Mouse (Mus musculus): ENCODE data around the gene Chchd10. TPM values are rescaled to one million over a fixed set of nuclear protein-coding genes. Genes with fewer than 3 reads are reported as not detected.

Gene Chchd10
- total RNA-seq, 1 experiment from 2014 or later, result 66.8 TPM

GRCm38 (mm10) chr10:75944066-75944772, 11.3 kb downstream of the Chchd10 start:
- no peak for ATAC-seq (ENCODE audit: extremely low read depth, insufficient number of reproducible peaks, low FRiP score, poor library complexity, severe bottlenecking)

- ATAC-seq (ENCODE audit: extremely low read depth, insufficient number of reproducible peaks, low FRiP score, poor library complexity, severe bottlenecking), result no peak
These were observed 12.3 kb downstream of the Chchd10 start for GRCm38 (mm10) chr10:75945213-75945612.

GRCm38 (mm10) chr10:75945896-75946295, 13.0 kb downstream of the Chchd10 start:
- ATAC-seq (ENCODE audit: extremely low read depth, insufficient number of reproducible peaks, low FRiP score, poor library complexity, severe bottlenecking), result no peak

- peak; percentile 51; the same call in 1 of the 2 replicates for ATAC-seq (ENCODE audit: extremely low read depth, insufficient number of reproducible peaks, low FRiP score, poor library complexity, severe bottlenecking)
These were observed 15.1 kb downstream of the Chchd10 start for GRCm38 (mm10) chr10:75948079-75948478.

- ATAC-seq (ENCODE audit: extremely low read depth, insufficient number of reproducible peaks, low FRiP score, poor library complexity, severe bottlenecking), result peak; percentile 74
These were observed 16.4 kb downstream of the Chchd10 start for GRCm38 (mm10) chr10:75949053-75950045.

GRCm38 (mm10) chr10:75950791-75951210, 17.9 kb downstream of the Chchd10 start:
- no peak for ATAC-seq (ENCODE audit: extremely low read depth, insufficient number of reproducible peaks, low FRiP score, poor library complexity, severe bottlenecking)

- 0 out of 2 replicates have a peak, but pooled peaks have one; percentile 18 for ATAC-seq (ENCODE audit: extremely low read depth, insufficient number of reproducible peaks, low FRiP score, poor library complexity, severe bottlenecking)
These were observed 18.6 kb downstream of the Chchd10 start for GRCm38 (mm10) chr10:75951424-75952050.

GRCm38 (mm10) chr10:75954381-75954811, 21.5 kb downstream of the Chchd10 start, which contains the start of gene Gm5134:
Gene Gm5134, plus strand, starts transcription at chr10:75954514.
- ATAC-seq (ENCODE audit: extremely low read depth, insufficient number of reproducible peaks, low FRiP score, poor library complexity, severe bottlenecking), result no peak

GRCm38 (mm10) chr10:75973846-75974245, 40.9 kb downstream of the Chchd10 start:
- no peak for ATAC-seq (ENCODE audit: extremely low read depth, insufficient number of reproducible peaks, low FRiP score, poor library complexity, severe bottlenecking)

- no peak for ATAC-seq (ENCODE audit: extremely low read depth, insufficient number of reproducible peaks, low FRiP score, poor library complexity, severe bottlenecking)
These were observed 42.3 kb downstream of the Chchd10 start for GRCm38 (mm10) chr10:75975216-75975615.

GRCm38 (mm10) chr10:75978119-75978834, 45.3 kb downstream of the Chchd10 start:
- ATAC-seq (ENCODE audit: extremely low read depth, insufficient number of reproducible peaks, low FRiP score, poor library complexity, severe bottlenecking), result peak; percentile 27; the same call in 1 of the 2 replicates

GRCm38 (mm10) chr10:75978835-75979157, 45.9 kb downstream of the Chchd10 start:
- ATAC-seq (ENCODE audit: extremely low read depth, insufficient number of reproducible peaks, low FRiP score, poor library complexity, severe bottlenecking), result no peak

- ATAC-seq (ENCODE audit: extremely low read depth, insufficient number of reproducible peaks, low FRiP score, poor library complexity, severe bottlenecking), result no peak
These were observed 46.5 kb downstream of the Chchd10 start for GRCm38 (mm10) chr10:75979432-75979831.

Other genes starting within 250 kb of the Chchd10 start
- gene Cabin1, start 168.8 kb upstream of the Chchd10 start, total RNA-seq (2017), result 43.8 and 44.3 TPM in 2 replicates
- 16.6 and 25.1 TPM in 2 replicates for gene Ddt, start 159.7 kb upstream of the Chchd10 start, total RNA-seq (2017)
- gene Gm20441, start 152.2 kb upstream of the Chchd10 start, total RNA-seq (2017), result not detected in 2 replicates
- 0.37 TPM in 1 of 2 replicates, not detected in the other for gene Gstt3, start 151.7 kb upstream of the Chchd10 start, total RNA-seq (2017)
- not detected in 2 replicates for gene Gstt1, start 134.5 kb upstream of the Chchd10 start, total RNA-seq (2017)
- not detected in 2 replicates for gene Gstt4, start 110.6 kb upstream of the Chchd10 start, total RNA-seq (2017)
- 9.1 and 16.6 TPM in 2 replicates for gene Gstt2, start 95.7 kb upstream of the Chchd10 start, total RNA-seq (2017)
- 54.1 and 62.7 TPM in 2 replicates for gene Mif, start 72.9 kb upstream of the Chchd10 start, total RNA-seq (2017)
- gene Derl3, start 39.7 kb upstream of the Chchd10 start, total RNA-seq (2017), result 1.2 and 2.0 TPM in 2 replicates
- gene Smarcb1, start 11.5 kb upstream of the Chchd10 start, total RNA-seq (2017), result 45.7 and 54.5 TPM in 2 replicates
- gene Mmp11, start 3.4 kb downstream of the Chchd10 start, total RNA-seq (2017), result 1.5 and 2.0 TPM in 2 replicates
- gene Gm867, start 7.5 kb downstream of the Chchd10 start, total RNA-seq (2017), result 0.81 TPM in 1 of 2 replicates, not detected in the other
- gene Vpreb3, start 9.9 kb downstream of the Chchd10 start, total RNA-seq (2017), result 76.5 and 79.1 TPM in 2 replicates
- 0.37 and 0.81 TPM in 2 replicates for gene Gm5134, start 21.4 kb downstream of the Chchd10 start, total RNA-seq (2017)
- 6.1 and 10.6 TPM in 2 replicates for gene Zfp280b, start 99.5 kb downstream of the Chchd10 start, total RNA-seq (2017)
- gene Slc5a4b, start 177.8 kb downstream of the Chchd10 start, total RNA-seq (2017), result not detected in 2 replicates
- gene Slc5a4a, start 214.3 kb downstream of the Chchd10 start, total RNA-seq (2017), result not detected in 2 replicates